Mouse (Mus musculus) liver, embryonic 14.5 days (tissue): ENCODE results near the gene Ptf1a.

Experiments used
- CTCF ChIP-seq: IDR thresholded peaks from 2 replicates; pipeline ENCODE4 v1.5.1; 2016; ENCODE audit warnings: antibody characterized with exemption, low read depth, control low read depth
- EP300 ChIP-seq: IDR thresholded peaks from 2 replicates; pipeline ENCODE4 v1.6.1; 2016; ENCODE audit warnings: antibody characterized with exemption, low read depth

GRCm38 (mm10) chr2:19405409-19405808 is 40.1 kb upstream of the Ptf1a start:
- TF ChIP-seq CTCF = no peak
- TF ChIP-seq EP300 = no peak
